Mouse (Mus musculus): ENCODE measurements around the gene Klhdc8a.

The Klhdc8a gene

DNA sequence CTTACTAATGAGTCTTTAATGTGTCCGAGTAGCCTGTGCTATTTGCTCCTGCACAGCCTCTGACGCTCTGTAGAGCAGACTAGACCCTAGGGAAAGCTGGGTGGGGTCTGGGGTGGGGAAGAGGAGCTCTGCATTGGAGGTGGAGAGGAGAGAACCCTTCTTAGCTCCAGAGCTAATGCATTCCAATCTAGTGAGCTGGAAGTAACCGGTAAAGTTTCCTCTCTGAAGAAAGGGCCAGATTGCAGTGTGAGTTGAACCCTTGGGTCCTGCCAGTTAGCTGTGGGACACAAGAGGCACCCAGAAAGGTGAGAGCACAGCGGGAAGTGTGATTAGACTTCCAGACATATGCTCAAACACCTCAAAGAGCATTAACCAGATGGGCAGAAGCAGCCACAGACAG lies 6.7 kb upstream of the Klhdc8a start:
- DNase-seq = no peak

DNA sequence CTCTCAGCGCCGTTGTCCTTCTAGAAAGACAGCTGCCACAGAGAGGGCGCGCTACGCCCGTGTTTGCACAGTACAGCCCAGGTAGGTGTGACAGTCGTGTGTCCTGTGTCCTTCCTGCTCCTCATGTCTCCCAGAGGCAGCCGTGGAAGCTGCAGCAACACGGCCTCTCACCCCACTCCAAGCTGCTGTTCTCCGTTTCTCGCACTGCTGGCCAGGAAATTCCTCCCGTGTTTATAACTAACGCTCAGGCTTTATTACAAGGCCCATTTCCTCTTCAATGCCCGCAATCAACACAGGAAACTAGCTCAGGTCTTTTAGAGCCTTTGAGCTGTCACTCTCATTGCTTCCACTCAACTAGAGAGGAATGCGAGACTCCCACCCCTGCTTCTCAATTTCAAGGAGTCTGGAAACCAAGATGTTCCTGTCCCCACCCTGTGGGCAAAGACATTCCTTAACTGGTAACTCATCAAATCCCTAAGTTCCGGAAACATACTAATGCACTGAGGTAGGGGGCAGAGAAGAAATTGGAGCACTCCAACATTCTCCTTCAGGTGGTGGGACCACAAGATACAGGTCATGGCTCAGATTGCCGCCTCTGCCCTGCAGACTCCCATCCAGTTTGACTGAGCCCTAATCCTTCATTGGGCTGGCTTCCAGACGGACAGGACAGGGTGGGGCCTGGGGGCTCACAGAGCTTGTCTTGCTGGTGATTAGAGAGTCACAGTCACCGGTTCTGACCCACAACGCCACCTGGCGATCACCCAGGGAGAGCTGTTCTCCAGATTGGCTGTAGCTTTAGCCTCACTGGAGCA lies 5.9 kb upstream of the Klhdc8a start:
- DNase-seq = no peak

DNA sequence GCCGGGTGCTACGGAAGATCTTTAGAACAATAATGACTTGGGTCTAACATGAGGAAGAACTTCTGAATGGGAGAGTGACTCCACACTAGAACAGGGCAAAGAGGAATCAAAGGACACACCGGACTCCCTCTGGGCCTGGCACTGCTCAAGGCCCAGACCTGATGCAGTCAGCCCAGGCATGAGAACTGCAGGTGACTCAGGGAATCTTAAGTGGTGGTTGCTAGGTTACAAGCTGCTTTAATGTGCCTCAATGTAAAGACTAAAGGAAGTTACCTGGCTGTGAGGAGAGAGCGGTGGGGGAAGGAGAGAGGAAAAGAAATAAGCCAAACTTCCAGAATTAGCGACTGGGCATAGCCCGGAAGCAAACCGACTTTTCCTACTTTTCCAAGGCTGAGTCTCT lies 2.9 kb upstream of the Klhdc8a start:
- DNase-seq = no peak

DNA sequence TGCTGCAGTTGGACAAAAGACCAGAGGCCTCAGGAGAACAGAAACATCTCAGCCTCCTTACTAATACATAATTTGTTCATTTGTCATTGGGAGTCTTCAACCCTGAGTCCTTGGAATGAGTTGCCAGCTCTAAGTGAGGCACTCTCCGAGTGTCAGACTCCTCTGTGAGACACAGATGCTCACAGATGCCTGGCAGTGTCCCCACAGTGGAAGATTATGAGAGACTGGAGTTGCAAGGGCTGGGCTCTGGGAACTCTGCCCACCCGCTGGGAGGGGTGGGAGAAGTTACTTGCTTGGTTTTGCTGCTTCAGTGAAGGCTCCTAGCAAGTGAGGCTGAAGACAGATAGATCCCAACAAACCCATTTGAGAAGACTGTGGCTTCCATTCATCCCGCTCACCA lies 2.4 kb upstream of the Klhdc8a start:
- no peak for DNase-seq

DNA sequence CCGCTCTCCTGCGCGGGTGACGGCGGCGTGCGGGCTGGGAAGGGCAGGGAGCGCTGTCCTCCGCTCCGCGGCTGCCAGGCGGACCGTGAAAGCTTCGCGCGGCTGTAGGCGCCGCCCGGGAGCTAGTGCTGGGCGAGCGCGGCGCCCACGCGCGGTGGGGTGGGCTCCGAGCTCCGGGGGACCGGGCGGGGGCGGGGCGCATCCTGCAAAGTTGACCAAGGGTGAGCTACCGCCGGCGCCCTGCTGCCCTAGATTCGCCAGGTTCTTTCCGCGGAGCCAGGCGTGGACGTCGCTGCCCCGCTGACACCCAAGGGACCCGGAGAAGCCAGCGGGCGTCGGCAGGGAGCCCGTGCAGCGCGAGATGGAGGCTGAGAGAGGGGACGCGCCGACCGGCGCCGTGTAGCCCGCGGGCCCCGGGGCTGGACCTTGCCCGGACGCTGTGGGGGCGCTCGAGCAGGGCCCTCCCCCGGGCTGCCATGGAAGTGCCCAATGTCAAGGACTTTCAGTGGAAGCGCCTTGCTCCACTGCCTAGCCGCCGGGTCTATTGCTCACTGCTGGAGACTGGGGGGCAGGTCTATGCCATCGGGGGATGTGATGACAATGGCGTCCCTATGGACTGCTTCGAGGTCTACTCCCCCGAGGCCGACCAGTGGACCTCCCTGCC lies 507 bp downstream of the Klhdc8a start:
- peak; percentile 52 for DNase-seq

DNA sequence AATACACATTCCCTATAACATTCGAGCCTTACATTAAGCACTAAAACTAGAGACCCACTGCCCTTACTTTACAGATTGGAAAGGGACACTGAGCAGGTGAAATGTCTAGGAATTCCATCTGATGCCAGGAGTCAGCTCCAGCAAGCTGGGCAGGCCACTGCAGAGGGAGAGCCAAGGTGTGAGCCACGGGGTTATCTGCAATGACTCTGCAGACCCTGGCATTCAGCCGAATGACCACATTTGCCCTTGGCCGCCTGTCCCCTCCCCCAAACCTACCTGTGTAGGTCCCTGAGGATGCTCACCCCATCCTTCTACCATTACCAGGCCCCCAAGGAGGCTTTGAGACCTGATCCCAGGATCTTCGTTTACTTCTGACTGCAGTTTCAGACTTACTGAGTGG lies 1.3 kb downstream of the Klhdc8a start:
- peak; percentile 28 for DNase-seq

DNA sequence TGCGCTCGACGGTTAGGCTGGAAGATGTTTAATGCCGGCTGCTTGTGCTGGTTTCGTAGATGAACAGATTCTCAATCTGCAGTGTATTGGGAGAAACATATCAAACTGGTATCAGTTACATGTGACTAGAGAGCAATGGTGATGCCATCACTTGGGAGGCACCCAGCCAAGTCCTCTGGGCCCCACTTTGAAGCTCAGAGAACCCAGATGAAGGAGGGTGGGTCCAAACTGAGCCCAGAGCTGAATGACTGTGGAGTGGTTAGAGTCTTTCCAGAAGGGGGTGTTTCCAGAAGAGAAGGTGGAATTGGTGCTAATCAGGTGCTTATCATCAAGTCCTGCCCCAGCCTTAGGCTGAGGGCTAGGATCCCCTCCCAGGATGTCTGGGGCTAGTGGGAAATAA lies 2.8 kb downstream of the Klhdc8a start:
- DNase-seq = peak; percentile 1

DNA sequence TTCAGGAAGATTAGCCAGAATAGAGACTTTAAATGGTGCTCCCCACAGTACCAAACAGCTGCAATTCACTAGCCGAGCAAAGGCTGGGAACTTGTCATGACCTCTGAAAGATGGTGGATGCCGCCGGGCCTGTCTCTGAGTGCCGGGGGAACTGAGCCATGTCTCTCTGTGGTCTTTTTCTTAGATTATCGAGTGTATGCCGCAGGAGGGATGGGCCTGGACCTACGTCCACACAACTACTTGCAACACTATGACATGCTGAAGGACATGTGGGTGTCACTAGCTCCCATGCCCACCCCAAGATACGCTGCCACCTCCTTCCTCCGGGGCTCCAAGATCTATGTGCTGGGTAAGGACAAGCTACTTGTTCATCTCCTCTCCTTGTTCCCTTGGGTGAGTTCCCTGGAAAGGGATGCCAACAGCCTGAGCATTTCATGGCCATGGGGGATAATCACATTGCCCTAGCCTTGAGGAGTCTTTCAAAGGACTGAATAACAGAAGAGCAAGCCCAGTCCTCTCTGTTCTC lies 4.0 kb downstream of the Klhdc8a start:
- no peak for DNase-seq

DNA sequence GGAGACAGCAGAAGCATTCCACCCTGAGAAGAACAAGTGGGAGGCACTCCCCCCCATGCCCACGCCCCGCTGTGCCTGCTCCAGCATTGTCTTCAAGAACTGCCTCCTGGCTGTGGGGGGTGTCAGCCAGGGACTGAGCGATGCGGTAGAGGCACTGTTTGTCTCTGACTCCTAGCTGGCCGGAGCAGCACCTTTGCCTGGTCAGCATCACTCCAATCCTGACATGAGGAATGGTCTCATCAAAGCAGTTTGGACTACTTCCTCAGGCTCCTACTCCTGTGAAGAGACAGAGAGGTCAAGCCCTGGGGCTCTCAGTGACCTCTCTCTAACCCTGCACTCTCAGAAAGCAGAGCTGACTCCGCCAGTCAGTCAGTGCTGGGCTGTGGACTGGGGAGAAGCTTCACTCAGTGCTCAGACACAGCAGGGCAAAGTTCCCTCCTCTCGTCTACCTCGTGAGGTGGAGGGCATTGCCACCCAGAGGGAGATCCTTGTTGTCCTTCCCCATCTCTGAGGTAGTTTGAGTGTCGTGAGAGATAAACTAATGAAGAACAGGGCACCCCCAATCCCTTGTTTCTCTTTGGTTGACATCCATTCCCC lies 6.3 kb downstream of the Klhdc8a start:
- DNase-seq = peak; percentile 51

DNA sequence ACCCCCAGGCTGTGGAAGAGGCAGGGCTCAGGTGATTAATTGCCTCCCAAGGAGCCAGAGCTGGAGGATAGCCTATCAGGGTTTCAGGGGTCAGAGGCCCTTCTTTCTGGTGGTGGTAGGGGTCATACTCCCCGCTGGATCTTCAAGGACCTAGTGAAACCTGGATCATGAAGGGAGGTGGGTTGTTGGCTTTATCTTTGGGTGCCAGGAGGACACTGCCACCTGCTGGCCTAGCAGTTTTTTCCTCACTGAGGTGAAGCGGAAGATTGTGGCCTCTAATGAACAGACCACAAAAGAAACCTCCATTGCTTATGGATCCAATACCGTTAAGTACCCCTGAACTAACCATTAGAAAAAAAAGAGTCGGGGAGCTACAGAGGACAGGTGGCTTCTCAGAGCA lies 7.7 kb downstream of the Klhdc8a start:
- peak; percentile 80 for DNase-seq

DNA sequence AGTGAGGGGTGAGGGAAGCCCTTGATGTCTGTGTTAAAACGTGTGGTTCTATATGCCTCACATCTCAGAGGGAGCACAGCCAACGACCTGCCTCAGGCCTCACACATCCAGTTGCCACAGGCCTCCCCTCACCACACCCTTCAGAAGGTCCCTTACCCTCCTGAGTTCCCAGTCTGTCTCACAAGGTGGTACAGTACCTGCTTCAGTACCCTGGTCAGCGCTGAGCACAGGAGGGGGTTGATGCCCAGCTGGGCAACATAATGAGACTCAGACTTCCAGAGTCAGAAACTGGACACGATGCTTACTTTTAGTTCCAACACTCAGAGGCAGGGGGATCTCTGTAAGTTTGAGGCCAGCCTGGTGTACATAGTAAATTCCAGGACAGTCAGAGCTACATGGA lies 8.4 kb downstream of the Klhdc8a start:
- peak; percentile 30 for DNase-seq

DNA sequence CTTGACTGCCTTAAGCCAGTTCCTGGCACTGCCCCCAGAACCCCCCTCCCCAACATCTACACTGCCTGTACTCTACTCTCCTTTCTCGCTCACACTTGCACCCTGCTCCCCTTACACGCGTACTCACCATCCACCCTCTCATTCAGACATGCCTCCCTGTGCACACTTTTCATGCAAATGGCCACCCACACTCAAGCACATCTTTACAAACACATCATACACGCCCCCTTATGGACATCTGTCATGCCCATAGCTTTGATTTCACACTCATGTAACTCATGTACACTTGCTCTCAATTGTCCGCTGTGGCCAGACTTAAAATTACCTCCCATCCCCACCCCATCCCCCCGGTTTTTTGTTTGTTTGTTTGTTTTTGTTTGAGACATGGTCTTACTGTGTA lies 9.5 kb downstream of the Klhdc8a start:
- no peak for DNase-seq

DNA sequence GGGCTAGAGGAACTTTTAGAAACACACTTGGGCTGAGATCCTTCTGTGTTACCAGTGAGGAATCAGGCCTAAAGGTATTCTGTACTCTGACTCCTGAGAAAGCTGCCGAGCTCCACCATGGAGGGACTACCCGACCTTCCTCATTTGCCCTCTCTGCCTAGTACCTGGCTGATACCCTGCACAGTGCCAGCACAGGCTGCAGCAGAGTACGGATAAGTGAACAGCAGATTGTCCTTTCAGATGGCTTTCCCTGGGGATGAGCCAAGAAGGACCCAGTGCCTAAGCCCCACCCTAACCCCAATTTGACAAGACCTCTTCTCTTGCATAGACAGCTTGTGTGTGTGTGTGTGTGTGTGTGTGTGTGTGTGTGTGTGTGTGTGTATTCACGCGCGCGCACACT lies 10.2 kb downstream of the Klhdc8a start:
- no peak for DNase-seq

DNA sequence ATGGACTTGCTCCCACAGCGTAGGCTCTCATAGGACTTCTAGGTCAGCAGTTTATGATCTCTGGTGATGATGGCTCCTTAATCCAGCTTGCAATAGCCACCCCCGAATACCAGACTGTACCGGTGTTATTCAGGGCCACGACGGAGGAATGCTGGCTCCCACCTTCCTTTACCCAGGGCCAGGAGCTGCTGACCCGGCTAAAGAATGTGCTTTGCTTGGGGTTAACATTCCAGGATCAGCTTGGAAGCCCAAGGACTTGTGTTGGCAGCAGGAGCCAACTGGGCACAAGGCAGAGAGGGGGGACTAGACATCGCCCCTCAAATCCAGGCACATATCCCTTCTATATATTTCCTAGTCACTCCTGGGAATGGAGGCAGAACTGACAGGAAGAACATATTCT lies 12.3 kb downstream of the Klhdc8a start:
- DNase-seq = peak; percentile 91

DNA sequence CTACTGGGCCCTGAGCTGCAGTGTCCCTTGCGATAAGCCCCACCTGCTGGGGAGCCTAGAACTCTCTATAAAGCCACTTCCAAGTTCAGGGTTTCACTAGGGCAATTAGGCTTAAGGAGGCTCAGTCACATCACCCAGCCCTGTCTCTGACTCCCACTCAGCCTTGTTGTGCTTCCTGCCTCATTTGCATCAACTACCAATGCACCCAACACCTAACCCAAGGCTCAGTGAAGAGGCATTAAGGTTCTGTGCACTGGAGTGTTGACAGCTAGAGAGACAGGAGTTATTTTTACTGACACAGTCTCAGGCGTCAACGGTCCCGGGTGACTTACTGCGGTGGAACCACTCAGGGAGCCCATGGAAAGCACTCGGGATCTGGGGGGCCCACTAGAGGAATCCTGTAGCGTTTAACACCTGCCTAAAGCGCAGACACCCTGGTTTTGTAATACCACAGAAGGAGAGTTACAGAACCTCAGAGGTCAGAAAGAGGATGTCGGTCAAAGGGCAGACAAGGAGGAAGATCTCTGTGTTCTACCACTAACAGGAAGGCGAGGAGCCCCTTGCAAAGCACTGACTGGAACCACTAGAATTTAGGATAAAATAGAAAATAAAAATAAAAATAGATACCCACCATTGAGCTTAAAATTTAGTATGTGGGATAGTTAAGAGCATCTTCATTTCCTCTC lies 12.9 kb downstream of the Klhdc8a start:
- peak; percentile 70 for DNase-seq

DNA sequence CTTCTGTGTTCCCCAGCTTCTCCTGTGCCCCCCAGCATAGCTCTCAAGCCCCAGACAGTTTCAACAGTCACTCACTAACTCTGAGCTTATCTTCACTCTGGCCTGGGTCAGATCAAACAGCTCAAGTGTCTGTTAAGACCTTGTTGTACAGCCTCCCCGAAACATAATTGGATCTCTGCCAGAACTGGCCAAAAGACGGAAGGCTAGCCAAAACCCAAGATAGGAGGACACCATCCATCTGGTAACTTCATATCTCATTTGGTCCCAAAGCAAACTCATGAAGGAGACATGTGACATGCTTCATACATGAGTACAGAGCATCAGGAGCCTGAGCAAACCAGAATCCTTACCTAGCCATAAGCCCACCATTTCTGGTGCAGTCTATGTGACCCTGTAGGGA lies 13.6 kb downstream of the Klhdc8a start:
- peak; percentile 60 for DNase-seq

DNA sequence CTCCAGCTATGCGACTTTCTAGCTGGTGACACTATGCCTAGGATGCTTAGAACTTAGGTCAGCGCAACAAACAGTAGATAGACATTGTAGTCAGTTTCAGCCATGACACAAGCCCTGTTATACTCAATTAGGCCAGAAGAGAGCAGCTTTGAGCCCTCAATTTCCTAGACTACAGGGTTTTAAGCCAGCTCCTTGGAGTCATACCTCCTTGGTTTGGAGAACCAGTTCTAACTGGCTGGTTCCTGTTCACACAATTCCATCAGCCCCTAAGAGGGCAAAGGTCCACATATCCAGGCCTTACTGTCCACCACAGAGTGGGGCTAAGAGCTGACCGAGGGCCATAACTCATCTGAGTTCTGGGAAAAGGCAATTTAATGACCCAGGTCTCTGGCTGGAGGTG lies 14.3 kb downstream of the Klhdc8a start:
- peak; percentile 95 for DNase-seq

DNA sequence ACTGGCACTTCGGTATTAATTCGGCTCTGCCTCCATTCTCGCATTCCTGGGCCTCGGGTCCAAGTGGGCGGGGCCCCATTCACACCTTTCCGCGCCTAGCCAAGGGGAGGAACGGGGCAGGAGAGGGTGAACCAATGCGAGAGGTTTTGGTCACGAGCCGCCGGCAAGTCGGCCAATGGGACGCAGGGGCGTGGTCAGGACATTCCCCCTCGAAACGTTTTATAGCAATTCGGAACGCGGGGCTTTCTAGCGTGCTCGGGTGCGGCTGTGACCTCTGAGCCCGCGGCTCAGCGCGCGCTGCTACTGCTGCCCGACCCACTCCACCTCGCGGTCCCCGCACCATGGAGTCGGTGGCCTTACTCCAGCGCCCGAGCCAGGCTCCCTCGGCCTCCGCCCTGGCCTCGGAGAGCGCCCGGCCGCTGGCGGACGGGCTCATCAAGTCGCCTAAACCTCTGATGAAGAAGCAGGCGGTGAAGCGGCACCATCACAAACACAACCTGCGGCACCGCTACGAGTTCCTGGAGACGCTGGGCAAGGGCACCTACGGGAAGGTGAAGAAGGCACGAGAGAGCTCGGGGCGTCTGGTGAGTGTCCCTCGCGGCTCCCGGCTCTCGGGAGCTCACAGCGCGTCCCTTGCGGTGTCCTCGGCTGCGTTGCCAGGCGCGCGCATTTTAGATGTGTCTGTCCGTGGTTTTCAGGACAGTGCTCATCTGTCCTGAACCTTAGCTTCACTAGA lies 17.6 kb downstream of the Klhdc8a start, which contains the start of gene Nuak2:
Gene Nuak2, plus strand, starts transcription at position 238 of the 736 bp plus-strand sequence.
- DNase-seq = peak; percentile 98

DNA sequence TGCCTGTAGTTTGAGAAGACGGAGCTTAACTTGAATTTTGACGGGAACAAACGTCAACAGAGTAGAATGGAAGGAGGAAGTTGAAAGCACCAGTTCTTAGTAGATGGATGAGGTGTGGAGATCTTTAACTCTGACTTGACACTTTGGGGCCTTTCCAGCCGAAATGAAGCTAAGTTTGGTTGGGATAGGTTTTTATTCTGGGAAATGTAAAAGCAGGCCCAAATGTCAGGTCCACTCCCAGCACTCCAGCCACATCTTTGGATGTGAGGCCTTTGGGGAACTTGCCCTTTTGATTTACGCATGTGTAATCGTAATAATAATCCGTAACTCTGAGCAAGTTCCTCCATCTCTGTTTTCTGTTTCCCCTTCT lies 18.2 kb downstream of the Klhdc8a start:
- no peak for DNase-seq

DNA sequence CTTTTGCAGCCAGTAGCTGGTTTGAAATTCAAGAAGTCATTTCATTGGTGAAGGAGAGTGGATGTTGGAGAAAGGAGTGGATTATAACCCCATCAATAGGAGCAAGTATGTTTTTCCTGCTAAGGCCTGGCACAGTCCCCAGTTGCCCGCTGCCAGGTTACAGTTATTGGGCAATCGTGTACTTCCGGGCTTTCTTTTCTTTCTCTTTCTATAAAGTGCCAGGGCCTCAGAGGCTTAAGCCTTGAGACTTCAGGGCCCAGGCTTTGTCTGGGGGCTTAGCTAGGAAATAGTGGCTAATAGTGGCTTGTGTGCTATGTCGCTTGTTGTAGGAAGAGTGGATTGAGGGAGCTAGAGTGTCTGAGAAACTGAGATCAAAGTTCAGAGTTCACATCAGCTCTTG lies 19.0 kb downstream of the Klhdc8a start:
- DNase-seq = peak; percentile 74

DNA sequence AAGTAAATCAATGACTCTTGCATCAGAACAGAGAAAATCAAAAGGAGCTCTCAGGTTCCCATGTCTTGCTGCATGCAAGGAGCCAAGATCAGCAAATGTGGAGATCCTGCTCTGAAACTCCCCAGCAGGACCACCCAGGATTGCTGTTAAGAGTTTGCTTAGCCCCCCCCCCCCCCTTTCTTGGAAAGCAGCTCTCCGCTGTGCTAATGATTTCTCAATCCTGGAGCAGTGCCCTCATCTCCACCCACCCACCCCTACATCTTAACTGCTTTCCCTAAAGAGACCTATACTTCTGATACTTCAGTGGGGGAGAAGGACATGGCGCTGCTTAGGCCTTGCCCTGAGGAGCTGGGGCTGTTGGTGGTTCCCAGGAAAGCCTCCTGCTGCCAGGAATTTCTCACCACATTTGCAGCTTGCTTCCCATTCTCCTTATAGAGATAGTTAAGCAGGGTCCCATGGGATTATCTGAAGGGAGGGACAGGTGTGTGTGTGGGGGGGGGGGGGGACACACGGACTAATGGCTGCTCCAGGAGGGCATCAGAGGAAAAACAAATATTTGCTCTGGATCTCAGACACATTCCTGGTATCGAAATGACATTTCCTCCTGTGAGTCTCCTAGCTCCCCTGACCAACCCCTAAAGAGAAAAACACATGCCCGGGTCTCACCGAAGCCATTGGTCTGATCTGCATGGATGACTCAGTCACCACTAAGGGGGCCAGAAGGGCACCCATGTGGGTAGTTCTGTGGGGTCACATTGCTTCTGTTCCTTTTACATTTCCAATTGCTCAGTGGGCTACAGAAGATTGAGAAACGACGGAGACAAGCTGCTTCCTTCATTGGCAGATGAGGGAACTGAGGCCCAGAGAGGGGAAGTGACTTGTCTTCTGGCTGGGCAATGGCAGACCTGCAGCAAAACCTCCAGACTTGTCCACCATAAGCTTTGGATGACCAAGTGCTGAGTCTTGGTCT lies 19.8 kb downstream of the Klhdc8a start:
- DNase-seq = no peak
